Mouse (Mus musculus): ENCODE measurements around the gene Chp1. TPM values are rescaled to one million over a fixed set of nuclear protein-coding genes. Genes with fewer than 3 reads are reported as not detected.
"Not testable (repeated sequence)": the region's sequence is repeated elsewhere in the genome, so short reads cannot be mapped to it uniquely, and the experiment has no call there.

Gene Chp1
- 100 to 1,000 TPM; 133 to 141 TPM for total RNA-seq (2021)
- long read RNA-seq, experiment 1, transcript Chp1-201 (7 exons, 2,609 nt), result major isoform, 116 of 139 reads
- long read RNA-seq, experiment 1, partial matches to known transcripts, result 14 of 139 reads
- long read RNA-seq, experiment 1, other reads (novel, unspliced or antisense), result 8 of 139 reads
- long read RNA-seq, experiment 2, transcript Chp1-201 (7 exons, 2,609 nt), result major isoform, 107 of 132 reads
- long read RNA-seq, experiment 2, partial matches to known transcripts, result 17 of 132 reads
- long read RNA-seq, experiment 2, other reads (novel, unspliced or antisense), result 4 of 132 reads

DNA sequence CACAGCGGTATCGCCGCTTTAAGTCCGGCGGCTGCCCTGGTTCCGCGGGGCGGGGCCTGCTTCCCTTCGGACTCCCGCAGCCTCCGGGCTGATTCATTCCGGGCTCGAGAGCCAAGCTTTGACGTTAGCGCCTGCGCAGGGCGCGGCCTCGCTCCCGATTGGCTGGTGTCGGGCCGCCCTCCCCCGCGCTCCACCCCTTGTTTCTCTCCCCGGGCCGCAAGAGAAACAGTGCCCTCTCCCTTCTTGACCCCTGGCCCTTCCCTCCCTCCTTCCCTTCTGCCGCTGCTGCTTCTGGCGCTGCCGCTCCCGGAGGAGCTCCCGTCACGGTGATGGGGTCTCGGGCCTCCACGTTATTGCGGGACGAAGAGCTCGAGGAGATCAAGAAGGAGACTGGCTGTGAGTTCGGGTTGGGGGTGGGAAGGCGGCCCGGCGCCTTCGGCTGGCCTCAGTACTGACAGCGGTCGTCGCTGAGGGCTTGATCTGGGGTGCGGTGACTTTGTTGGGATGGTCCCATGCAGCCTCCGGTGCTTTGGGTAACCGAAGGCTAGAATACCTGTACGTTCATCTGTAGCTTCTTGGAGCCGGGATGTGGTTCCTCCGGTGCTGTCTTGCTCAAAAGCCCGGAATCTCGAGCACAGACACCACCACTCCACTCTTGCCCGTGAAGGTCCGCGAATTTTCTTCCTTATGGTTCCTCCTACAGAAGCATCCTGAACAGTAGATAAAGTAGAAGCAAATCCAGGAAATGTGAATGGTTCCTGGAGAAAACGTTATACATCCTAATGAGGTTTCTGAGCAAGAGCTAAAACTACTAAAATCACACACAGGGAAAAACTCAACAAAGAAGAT, at the start of gene Chp1, which contains the start of gene Exd1:
TSS of gene Chp1 (plus strand) at position 176 of the 849 bp plus-strand sequence.
TSS of gene Exd1 (minus strand) at position 106 of the 849 bp plus-strand sequence.
- DNase-seq (ENCODE audit: low spot score in 2 of 2), result peak; percentile 98 to 99
- intact Hi-C loops (cut with DNase I), result loop anchor here (2.0 to 10.0 kb wide), 2 partner anchors 47 to 117 kb away; partner anchors contain the start of gene Ndufaf1

DNA sequence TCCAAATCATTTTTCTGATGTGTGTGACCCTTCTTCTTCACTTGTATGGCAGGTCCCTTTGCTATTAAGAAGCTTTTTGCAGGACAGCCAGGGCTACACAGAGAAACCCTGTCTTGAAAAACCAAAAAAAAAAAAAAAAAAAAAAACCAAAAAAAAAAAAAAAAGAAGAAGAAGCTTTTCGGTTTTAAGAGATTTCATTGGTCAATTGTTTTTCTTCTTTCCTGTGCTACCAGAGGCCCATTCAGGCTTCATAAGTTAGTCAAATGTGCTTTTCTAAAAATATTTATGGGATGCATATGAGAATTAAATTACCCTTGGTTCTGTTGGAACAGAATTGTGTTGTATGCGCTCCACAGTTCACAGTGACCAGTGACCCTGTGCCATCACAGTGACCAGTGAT, 48.6 kb upstream of the Chp1 start:
- intact Hi-C loops (cut with DNase I), result no loop called here
- no peak for DNase-seq (ENCODE audit: low spot score in 2 of 2)

DNA sequence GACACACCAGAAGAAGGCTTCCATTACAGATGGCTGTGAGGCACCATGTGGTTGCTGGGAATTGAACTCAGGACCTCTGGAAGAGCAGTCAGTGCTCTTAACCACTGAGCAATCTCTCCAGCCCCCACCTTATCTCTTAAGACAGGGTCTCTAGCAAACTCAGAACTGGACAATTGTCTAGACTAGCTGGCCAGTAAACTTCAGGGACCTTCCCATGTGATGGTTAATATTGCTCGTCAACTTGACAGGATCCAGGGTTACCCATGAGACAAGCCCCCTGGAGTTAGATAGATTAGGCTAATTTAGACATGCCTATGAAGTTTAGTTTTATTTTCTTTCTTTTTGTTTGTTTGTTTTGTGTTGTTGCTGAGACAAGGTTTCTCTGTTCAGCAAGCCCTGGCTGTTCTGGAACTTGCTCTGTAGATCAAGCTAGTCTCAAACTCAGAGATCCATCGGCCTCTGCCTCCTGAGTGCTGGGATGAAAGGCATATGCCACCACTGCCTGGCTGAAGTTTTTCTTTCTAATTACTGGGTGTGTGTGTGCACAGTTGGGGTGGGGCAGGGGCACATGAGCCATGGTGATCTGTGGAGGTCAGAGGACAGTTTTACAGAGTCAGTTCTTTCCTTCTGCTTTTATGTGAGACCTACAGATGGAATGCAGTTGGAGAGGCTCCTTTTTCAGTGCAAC, 46.4 kb upstream of the Chp1 start:
- DNase-seq (ENCODE audit: low spot score in 2 of 2), result no peak
- intact Hi-C loops (cut with DNase I), result no loop called here

DNA sequence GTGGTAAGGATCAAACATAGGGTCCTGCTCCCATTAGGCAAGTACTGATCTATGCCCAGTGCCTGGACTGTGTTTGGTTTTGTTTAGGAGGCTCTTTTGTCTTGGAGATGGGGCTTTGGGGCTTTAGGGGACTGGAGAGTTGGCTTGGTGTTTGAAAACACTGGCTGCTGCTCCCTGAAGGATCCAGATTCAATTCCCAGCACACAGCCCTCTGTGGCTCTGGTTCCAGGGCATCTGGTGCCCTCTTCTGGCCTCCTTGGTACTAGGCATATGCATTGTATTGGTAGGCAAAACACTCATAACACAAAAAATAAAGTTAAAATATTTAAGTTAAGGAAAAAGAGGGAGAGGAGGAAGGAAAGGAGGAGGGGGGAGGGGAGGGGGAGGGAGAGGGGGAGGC, 40.4 kb upstream of the Chp1 start:
- DNase-seq (ENCODE audit: low spot score in 2 of 2), result no peak
- intact Hi-C loops (cut with DNase I), result no loop called here

DNA sequence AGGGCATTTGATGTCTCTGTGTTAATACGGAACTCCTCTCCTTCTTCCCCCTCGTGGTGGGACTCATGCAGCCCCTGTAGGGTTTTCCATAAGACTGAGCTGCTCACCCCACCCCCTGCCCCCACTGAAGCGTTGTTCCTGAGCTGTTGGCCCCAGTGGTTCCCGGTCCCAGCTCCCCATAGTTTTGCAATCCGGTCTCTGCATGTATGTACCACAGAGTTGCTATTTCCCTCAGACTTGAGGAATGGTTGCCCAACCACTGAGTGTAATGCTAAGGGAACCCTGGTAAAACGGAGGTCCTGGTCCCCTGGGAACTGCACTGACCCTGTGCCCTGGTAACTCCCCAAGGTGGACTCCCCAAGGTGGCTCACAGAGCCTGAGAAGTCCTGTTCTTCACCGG, 39.0 kb upstream of the Chp1 start:
- intact Hi-C loops (cut with DNase I); DNase-seq (ENCODE audit: low spot score in 2 of 2): not testable (repeated sequence)

DNA sequence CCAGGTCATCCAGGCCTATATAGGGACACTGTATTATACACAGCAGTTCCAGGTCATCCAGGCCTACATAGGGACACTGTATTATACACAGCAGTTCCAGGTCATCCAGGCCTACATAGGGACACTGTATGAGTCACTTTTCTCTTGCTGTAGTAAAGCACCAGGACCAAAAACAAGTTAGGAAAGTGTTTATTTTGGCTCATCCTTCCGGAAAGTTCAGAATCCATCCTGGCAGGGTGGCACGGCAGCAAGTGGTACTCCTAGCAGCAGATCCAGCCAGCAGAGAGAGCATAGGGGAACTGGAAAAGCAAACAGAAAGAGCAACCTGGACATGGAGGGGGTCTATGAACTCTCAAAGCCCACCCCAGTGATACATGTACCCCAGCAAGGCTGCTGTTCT, 36.6 kb upstream of the Chp1 start:
- DNase-seq (ENCODE audit: low spot score in 2 of 2), result no peak
- intact Hi-C loops (cut with DNase I), result no loop called here

DNA sequence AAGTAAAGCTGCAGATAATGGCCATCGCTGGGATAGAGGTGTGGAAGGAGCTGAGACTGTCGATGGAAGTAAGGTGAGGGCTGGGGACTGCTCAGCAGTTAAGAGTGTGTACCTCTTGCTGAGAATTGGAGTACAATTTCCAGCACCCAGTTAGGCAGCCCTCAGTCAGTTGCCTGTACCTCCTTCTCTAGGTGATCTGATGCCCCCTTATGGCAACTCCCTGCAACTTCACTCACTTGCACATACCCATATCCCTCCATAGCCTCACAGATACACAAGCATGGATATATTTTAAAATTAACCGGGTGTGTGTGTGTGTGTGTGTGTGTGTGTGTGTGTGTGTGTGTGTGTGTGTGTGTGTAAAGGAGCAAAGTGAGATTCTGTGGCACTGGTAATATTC, 35.2 kb upstream of the Chp1 start:
- DNase-seq (ENCODE audit: low spot score in 2 of 2), result no peak
- intact Hi-C loops (cut with DNase I), result no loop called here

DNA sequence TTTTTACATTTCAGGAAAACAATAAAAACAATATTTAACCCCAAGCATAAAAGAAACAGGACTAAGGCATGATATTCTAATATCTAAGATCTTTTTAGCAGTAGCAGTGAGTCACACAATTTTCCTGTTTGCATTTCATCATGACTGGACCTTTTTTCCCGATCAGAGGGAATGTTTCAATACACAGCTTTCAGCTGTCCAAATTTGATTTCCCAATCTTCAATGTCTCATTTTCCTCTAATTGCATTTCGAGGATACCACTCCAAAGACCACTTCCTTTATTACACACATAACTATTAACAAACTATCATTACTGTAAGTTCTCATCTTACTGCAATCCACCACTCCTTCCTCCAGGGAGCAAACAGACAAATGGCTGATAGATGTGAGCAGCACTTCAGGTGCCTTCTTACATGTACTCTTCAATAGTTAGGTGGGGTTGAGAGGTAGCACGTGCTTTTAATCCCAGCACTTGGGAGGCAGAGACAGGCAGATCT, 33.4 kb upstream of the Chp1 start:
- intact Hi-C loops (cut with DNase I), result no loop called here
- DNase-seq (ENCODE audit: low spot score in 2 of 2), result no peak

DNA sequence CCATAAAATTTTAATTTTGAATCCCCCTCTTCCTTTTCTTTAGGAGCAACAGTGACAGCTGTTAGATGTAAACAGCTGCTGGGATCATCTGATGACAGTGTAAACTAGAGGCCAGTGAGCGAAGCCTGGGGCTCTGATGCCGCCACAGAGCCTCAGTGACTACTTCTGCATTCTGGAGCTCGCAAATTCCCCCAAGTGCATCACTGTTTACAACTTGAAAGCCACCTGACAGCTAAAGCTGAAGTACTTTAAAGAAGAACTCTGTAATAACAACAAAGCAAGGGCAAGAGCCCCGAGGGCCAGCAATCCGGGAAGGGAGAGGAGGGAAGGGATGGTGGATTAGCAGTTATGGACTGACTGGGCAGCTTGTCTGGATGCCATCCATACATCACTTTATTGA, 30.7 kb upstream of the Chp1 start:
- DNase-seq (ENCODE audit: low spot score in 2 of 2), result no peak
- intact Hi-C loops (cut with DNase I), result no loop called here

DNA sequence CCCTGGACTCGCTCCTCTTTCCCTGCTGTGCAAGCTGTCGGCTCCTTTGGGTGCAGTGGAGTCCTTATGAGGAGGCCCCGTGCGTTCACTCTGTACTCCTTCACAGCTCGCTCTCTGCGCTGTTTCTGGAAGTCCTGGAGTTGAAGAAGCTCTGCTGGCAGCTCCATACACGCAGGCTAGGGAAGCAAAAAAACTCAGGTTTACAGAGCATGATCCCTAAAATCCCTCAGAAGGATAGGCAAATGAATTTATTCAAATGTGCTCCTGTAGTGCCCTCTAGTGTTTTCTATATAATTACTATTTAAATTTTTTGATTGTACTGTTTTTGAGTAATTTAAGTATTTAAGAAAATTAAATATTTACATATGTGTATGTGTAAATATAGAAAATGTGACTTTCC, 26.9 kb upstream of the Chp1 start:
- DNase-seq (ENCODE audit: low spot score in 2 of 2), result peak; percentile 21 to 37

DNA sequence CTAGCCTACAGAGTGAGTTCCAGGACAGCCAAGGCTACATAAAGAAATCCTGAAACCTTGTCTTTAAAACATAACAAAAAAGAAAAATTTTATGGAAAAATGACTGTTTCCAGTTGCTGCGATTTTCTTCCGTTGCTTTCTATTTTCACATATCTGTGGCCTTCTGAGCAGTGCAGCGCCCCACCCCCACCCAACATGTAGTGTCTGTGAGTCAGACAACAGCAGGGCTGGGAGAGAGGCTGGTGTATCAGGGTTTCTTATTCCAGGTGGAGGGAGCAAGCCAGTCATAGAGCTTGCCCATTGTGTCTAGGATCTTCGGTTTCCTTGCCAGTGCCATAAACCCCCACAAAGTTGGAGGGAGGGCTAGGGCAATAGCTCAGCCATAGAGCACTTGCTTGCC, 23.7 kb upstream of the Chp1 start:
- intact Hi-C loops (cut with DNase I), result no loop called here
- no peak for DNase-seq (ENCODE audit: low spot score in 2 of 2)

More for the DNA sequence above, 26.9 kb upstream of the Chp1 start:
- intact Hi-C loops (cut with DNase I), result no loop called here

DNA sequence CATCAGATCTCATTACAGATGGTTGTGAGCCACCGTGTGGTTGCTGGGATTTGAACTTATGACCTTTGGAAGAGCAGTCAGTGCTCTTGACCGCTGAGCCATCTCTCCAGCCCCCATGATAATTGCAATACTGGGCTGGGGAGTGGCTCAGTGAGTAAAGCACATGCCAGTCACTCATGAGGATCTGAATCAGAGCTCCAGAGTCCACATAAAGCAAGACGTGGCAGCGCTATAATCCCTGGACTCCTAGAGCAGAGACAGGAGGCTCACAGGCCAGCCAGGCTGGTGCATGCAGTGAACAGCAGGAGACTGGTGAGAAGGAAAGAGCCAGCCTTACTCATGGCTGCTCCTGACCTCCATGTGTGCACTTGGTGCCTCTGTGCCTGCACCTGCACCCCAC, 22.1 kb upstream of the Chp1 start:
- no peak for DNase-seq (ENCODE audit: low spot score in 2 of 2)
- intact Hi-C loops (cut with DNase I), result no loop called here

DNA sequence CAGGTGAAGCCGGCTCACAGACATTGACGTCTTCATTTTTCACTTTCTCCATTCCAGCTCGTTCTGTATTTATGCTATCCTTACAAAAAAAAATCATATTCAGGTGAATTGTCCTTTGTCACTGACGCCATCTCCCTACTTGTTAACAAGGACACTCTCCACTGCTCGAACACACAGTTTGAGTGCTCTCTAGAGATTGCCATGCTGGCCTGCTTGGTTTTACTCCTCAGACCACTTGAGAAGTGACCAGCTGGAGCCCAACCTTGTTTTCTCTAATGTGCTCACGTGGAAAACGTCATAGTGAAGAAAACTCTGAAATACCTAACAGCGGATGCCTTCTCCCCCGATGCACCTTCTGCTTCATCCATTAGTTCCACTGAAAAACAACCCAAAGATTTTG, 8.7 kb upstream of the Chp1 start:
- DNase-seq (ENCODE audit: low spot score in 2 of 2), result no peak
- intact Hi-C loops (cut with DNase I), result no loop called here

DNA sequence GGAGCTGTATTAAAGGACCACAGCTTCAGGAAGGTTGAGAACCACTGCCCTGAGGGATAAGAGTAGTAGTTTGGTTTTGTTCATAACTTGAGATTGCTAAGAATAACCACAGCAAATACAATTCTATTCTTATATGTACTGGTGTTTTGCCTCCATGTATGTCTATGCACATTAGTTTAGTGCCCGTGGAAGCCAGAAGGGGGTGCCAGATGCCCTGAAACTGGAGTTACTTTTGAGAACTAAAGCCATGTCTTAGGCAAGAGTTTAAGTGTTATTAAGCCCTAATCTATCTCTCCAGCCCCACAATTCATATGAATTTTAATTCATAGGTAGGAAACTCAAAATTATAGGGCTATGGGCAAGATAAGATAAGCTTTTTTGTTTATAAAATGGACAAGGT, 5.4 kb upstream of the Chp1 start:
- intact Hi-C loops (cut with DNase I), result loop anchor here (10.0 kb wide), 1 partner anchor 123 kb away; the partner anchor contains the start of gene Ndufaf1
- peak; percentile 52 to 68 for DNase-seq (ENCODE audit: low spot score in 2 of 2)

DNA sequence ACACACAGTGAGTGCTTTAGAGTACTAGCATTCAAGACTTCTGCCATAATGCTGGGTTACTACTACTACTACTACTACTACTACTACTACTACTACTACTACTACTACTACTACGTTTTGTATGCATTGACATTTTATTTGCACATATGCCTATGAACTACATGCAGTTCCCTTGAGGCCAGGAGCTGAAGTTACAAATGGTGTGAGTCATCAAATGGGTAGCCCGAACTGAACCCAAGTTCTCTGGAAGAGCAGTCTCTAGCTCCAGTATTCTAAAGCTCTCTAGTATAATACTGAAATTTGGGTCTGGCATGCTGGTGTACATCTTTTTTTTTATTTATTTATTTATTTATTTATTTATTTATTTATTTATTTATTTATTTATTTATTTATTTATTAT, 3.8 kb upstream of the Chp1 start:
- no peak for DNase-seq (ENCODE audit: low spot score in 2 of 2)
- intact Hi-C loops (cut with DNase I), result loop anchor here (10.0 kb wide), 1 partner anchor 121 kb away; the partner anchor contains the start of gene Ndufaf1

DNA sequence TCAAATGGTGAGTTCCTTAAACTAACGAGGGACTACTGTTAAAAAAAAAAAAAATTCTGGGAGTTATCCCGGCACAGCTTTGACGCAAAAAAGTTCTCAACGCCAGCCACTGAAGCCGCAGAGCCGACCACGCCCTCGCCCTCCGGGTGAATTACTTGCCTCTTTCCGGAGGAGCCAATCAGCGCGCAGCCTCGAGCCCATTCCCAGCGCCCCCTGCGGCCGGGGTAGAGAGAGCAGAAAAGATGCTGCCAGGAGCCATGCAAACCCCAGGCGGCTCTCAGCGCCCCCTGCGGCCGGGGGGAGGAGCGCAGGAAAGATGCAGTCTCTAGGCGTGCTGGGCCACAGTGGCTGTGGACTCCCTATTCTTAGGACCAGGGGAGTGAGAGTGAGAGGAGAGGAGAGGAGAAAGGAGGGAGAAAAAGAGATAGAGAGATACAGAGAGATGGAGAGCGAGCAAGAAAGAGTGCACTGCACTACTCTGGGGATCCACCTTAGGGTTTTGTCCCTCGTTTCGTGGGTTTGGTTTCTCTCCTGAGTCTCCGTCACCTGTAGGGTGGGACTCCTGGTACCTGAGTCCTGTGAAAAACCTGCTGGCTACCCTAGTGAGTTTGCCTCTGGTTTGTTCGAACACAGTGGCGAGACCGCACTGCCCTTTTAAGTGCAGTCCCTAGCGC, 512 bp upstream of the Chp1 start:
- intact Hi-C loops (cut with DNase I), result loop anchor here (2.0 to 10.0 kb wide), 2 partner anchors 48 to 118 kb away; partner anchors contain the start of gene Ndufaf1

DNA sequence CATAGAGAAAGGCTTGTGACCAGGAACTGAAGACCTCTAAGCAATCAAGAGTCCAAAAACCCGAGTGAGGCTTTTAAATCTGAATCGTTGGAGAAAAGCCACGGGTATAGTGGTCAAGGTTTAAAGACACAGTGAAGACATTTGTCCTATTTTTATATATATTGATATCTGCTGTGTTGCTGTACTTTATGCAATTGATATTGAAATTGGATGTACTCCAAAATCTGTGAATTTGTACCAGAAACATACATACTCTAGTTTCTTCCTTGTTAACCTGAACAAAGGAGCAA, 819 bp downstream of the Chp1 start:
- no peak for DNase-seq (ENCODE audit: low spot score in 2 of 2)
- intact Hi-C loops (cut with DNase I), result loop anchor here (10.0 kb wide), 1 partner anchor 116 kb away; the partner anchor contains the start of gene Ndufaf1

More for the DNA sequence above, 512 bp upstream of the Chp1 start:
- peak; percentile 76 to 84 for DNase-seq (ENCODE audit: low spot score in 2 of 2)

DNA sequence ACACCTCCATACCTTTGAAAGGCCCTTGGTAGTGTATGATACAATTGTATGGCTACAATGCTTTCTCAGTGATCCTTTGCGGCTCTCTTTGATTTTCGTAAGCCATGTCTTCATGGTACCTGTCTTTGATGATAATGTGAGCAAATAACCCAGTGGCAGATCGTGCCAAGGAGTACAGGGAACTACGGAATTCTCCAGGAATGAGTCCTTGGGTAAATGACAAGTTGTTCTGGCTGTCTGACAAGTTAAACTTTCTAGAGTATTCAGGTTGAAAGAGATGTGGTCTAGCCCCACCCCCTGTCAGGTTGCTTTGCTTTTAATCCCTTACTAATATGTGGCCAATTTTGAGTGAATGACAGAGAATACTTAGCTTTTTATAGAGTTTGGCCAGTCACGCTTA, 1.2 kb downstream of the Chp1 start:
- intact Hi-C loops (cut with DNase I), result loop anchor here (10.0 kb wide), 1 partner anchor 116 kb away; the partner anchor contains the start of gene Ndufaf1
- DNase-seq (ENCODE audit: low spot score in 2 of 2), result no peak

DNA sequence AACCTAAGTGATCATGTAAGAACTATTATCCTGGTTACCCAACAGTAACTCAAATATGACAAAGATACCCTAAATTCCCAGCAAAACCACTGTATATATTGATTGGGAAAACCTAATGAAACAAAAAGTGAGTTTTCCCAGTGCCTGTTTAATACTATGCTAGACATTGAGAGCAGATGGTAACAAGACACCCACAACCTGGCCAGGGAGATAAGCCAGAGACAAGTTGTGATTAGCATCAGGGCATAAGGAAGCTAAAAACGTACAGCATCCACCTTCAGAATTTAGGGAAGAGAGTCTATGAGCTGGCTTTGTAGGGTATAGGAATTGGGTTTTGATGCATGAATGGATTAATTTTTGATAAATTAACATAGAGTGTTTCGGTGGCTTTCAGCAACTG, 2.2 kb downstream of the Chp1 start:
- no peak for DNase-seq (ENCODE audit: low spot score in 2 of 2)

More for the DNA sequence above, 2.2 kb downstream of the Chp1 start:
- intact Hi-C loops (cut with DNase I), result loop anchor here (10.0 kb wide), 1 partner anchor 115 kb away; the partner anchor contains the start of gene Ndufaf1
